Mouse (Mus musculus): ENCODE data around the gene Mcmbp. TPM values are rescaled to one million over a fixed set of nuclear protein-coding genes. Genes with fewer than 3 reads are reported as not detected.

Gene Mcmbp
- polyA plus RNA-seq (2012), result 17.5 and 29.2 TPM in 2 replicates

- TF ChIP-seq GATA1 (IDR thresholded peaks at IDR 0.05; ENCODE audit: low read length), result no peak
These were observed at the start of gene Mcmbp for GRCm38 (mm10) chr7:128740334-128740733. Gene Mcmbp (minus strand): TSS chr7:128740495.

- TF ChIP-seq GATA1 (IDR thresholded peaks at IDR 0.05; ENCODE audit: low read length), result no peak
These were observed 49.8 kb upstream of the Mcmbp start for GRCm38 (mm10) chr7:128790045-128790444.

- no peak for TF ChIP-seq GATA1 (IDR thresholded peaks at IDR 0.05; ENCODE audit: low read length)
These were observed 41.6 kb upstream of the Mcmbp start for GRCm38 (mm10) chr7:128781846-128782245.

- no peak for TF ChIP-seq GATA1 (IDR thresholded peaks at IDR 0.05; ENCODE audit: low read length)
These were observed 39.0 kb upstream of the Mcmbp start for GRCm38 (mm10) chr7:128779305-128779704.

GRCm38 (mm10) chr7:128777201-128777600 lies 36.9 kb upstream of the Mcmbp start:
- no peak for TF ChIP-seq GATA1 (IDR thresholded peaks at IDR 0.05; ENCODE audit: low read length)

- TF ChIP-seq GATA1 (IDR thresholded peaks at IDR 0.05; ENCODE audit: low read length), result no peak
These were observed 26.4 kb upstream of the Mcmbp start for GRCm38 (mm10) chr7:128766696-128767095.

GRCm38 (mm10) chr7:128758948-128759347 lies 18.7 kb upstream of the Mcmbp start:
- TF ChIP-seq GATA1 (IDR thresholded peaks at IDR 0.05; ENCODE audit: low read length), result no peak

GRCm38 (mm10) chr7:128755396-128755795 lies 15.1 kb upstream of the Mcmbp start:
- no peak for TF ChIP-seq GATA1 (IDR thresholded peaks at IDR 0.05; ENCODE audit: low read length)

- no peak for TF ChIP-seq GATA1 (IDR thresholded peaks at IDR 0.05; ENCODE audit: low read length)
These were observed 11.7 kb upstream of the Mcmbp start for GRCm38 (mm10) chr7:128752012-128752411.

GRCm38 (mm10) chr7:128750296-128750695 lies 10.0 kb upstream of the Mcmbp start:
- no peak for TF ChIP-seq GATA1 (IDR thresholded peaks at IDR 0.05; ENCODE audit: low read length)

- TF ChIP-seq GATA1 (IDR thresholded peaks at IDR 0.05; ENCODE audit: low read length), result peak; percentile 11
These were observed 8.5 kb upstream of the Mcmbp start for GRCm38 (mm10) chr7:128748758-128749157.

- TF ChIP-seq GATA1 (IDR thresholded peaks at IDR 0.05; ENCODE audit: low read length), result no peak
These were observed 5.9 kb upstream of the Mcmbp start for GRCm38 (mm10) chr7:128746151-128746550.

GRCm38 (mm10) chr7:128744684-128745485 lies 4.6 kb upstream of the Mcmbp start, which contains the start of gene Sec23ip:
Gene Sec23ip (plus strand): TSS chr7:128744943.
- TF ChIP-seq GATA1 (IDR thresholded peaks at IDR 0.05; ENCODE audit: low read length), result no peak

- TF ChIP-seq GATA1 (IDR thresholded peaks at IDR 0.05; ENCODE audit: low read length), result no peak
These were observed 3.6 kb upstream of the Mcmbp start for GRCm38 (mm10) chr7:128743898-128744297.

- TF ChIP-seq GATA1 (IDR thresholded peaks at IDR 0.05; ENCODE audit: low read length), result no peak
These were observed 625 bp downstream of the Mcmbp start for GRCm38 (mm10) chr7:128739462-128740277.

GRCm38 (mm10) chr7:128739116-128739461 lies 1.2 kb downstream of the Mcmbp start:
- TF ChIP-seq GATA1 (IDR thresholded peaks at IDR 0.05; ENCODE audit: low read length), result no peak
